Mouse (Mus musculus): ENCODE measurements at regions not wholly inside any gene's neighbourhood (a gene's known extent, or its start where the extent isn't known, plus 50 kb on each side); places are given as distances from the start of the nearest gene placed in this dataset.

DNA sequence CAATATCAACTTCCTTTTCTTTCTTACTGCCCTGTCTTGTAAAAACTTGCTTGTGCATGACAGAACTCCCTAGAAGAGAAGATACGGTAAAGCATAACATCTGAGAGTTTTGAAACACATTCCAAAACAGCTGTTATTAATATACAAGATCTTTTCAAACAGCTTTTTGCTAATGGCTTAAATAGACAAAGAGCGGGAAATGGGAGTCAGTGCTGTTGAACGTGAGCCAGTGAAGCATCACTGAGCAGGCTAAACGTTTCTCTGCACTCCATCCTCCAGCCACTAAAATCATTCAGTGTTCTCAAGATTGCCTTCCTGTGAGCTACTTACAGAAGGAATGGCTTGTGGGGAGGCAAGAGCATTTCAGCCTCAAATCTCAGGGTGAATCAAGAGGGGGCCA is 202.0 kb upstream of the Cd180 start:
- TF ChIP-seq EP300 (IDR thresholded peaks at IDR 0.05) (no peak), CTCF (IDR thresholded peaks at IDR 0.05) (no peak)
